Mouse (Mus musculus): Measurements from ENCODE around the gene D630003M21Rik. TPM values are rescaled to one million over a fixed set of nuclear protein-coding genes. Genes with fewer than 3 reads are reported as not detected.
A peak's percentile ranks its signal among the peaks of the same experiment; 100 is the strongest.

D630003M21Rik gene
- polyA plus RNA-seq, 1 experiment = 2.8 TPM

- H3K36me3 ChIP-seq (ENCODE audit: control insufficient read depth, insufficient read depth, low read length) = no peaks in the 10 kb centered on the region
- H3K4me1 ChIP-seq (ENCODE audit: control insufficient read depth, insufficient read depth, low read length) = peaks cover 2% of the 10 kb centered on the region; the same call in 1 of the 2 replicates
- no peak overlapping the region for H3K4me3 ChIP-seq (ENCODE audit: control insufficient read depth, low read depth, low read length)
- TF ChIP-seq CTCF (IDR thresholded peaks at IDR 0.05; ENCODE audit: control insufficient read depth, insufficient read depth, insufficient replicate concordance, low read depth, low read length) (no peak), POLR2A (IDR thresholded peaks at IDR 0.05; ENCODE audit: control insufficient read depth, low read depth, low read length) (no peak)
- no peak overlapping the region for H3K27ac ChIP-seq (ENCODE audit: control insufficient read depth, insufficient read depth, low read depth, low read length)
- H3K27me3 ChIP-seq (ENCODE audit: control insufficient read depth, insufficient read depth, low read length) = no peaks in the 10 kb centered on the region
Observed at GRCm38 (mm10) chr2:158197971-158198370, 31.1 kb downstream of the D630003M21Rik start.

- Histone ChIP-seq H3K27me3 (ENCODE audit: control insufficient read depth, insufficient read depth, low read length) (no peaks in the 10 kb centered on the region), H3K4me1 (ENCODE audit: control insufficient read depth, insufficient read depth, low read length) (peaks cover 2% of the 10 kb centered on the region), H3K27ac (ENCODE audit: control insufficient read depth, insufficient read depth, low read depth, low read length) (no peak overlapping the region), H3K4me3 (ENCODE audit: control insufficient read depth, low read depth, low read length) (no peak overlapping the region), H3K36me3 (ENCODE audit: control insufficient read depth, insufficient read depth, low read length) (no peaks in the 10 kb centered on the region)
- peak; percentile 78 for TF ChIP-seq CTCF (IDR thresholded peaks at IDR 0.05; ENCODE audit: control insufficient read depth, insufficient read depth, insufficient replicate concordance, low read depth, low read length)
- TF ChIP-seq POLR2A (IDR thresholded peaks at IDR 0.05; ENCODE audit: control insufficient read depth, low read depth, low read length) = no peak
Observed at GRCm38 (mm10) chr2:158194945-158195640, 33.9 kb downstream of the D630003M21Rik start.

GRCm38 (mm10) chr2:158193611-158194336 is 35.2 kb downstream of the D630003M21Rik start:
- Histone ChIP-seq H3K27me3 (ENCODE audit: control insufficient read depth, insufficient read depth, low read length) (no peaks in the 10 kb centered on the region), H3K4me1 (ENCODE audit: control insufficient read depth, insufficient read depth, low read length) (peaks cover 2% of the 10 kb centered on the region), H3K4me3 (ENCODE audit: control insufficient read depth, low read depth, low read length) (no peak overlapping the region), H3K27ac (ENCODE audit: control insufficient read depth, insufficient read depth, low read depth, low read length) (no peak overlapping the region), H3K36me3 (ENCODE audit: control insufficient read depth, insufficient read depth, low read length) (no peaks in the 10 kb centered on the region)
- TF ChIP-seq POLR2A (IDR thresholded peaks at IDR 0.05; ENCODE audit: control insufficient read depth, low read depth, low read length) (no peak), CTCF (IDR thresholded peaks at IDR 0.05; ENCODE audit: control insufficient read depth, insufficient read depth, insufficient replicate concordance, low read depth, low read length) (no peak)

- TF ChIP-seq CTCF (IDR thresholded peaks at IDR 0.05; ENCODE audit: control insufficient read depth, insufficient read depth, insufficient replicate concordance, low read depth, low read length) (no peak), POLR2A (IDR thresholded peaks at IDR 0.05; ENCODE audit: control insufficient read depth, low read depth, low read length) (no peak)
Observed at GRCm38 (mm10) chr2:158191098-158191497, 37.9 kb downstream of the D630003M21Rik start.

GRCm38 (mm10) chr2:158189451-158189850 is 39.6 kb downstream of the D630003M21Rik start:
- H3K27me3 ChIP-seq (ENCODE audit: control insufficient read depth, insufficient read depth, low read length) = no peaks in the 10 kb centered on the region
- TF ChIP-seq POLR2A (IDR thresholded peaks at IDR 0.05; ENCODE audit: control insufficient read depth, low read depth, low read length) = no peak
- no peak for TF ChIP-seq CTCF (IDR thresholded peaks at IDR 0.05; ENCODE audit: control insufficient read depth, insufficient read depth, insufficient replicate concordance, low read depth, low read length)
- no peaks in the 10 kb centered on the region for H3K36me3 ChIP-seq (ENCODE audit: control insufficient read depth, insufficient read depth, low read length)
- H3K4me3 ChIP-seq (ENCODE audit: control insufficient read depth, low read depth, low read length) = no peak overlapping the region
- peaks cover 2% of the 10 kb centered on the region for H3K4me1 ChIP-seq (ENCODE audit: control insufficient read depth, insufficient read depth, low read length)
- H3K27ac ChIP-seq (ENCODE audit: control insufficient read depth, insufficient read depth, low read depth, low read length) = no peak overlapping the region

More at GRCm38 (mm10) chr2:158191098-158191497, 37.9 kb downstream of the D630003M21Rik start:
- Histone ChIP-seq H3K36me3 (ENCODE audit: control insufficient read depth, insufficient read depth, low read length) (no peaks in the 10 kb centered on the region), H3K4me1 (ENCODE audit: control insufficient read depth, insufficient read depth, low read length) (peaks cover 2% of the 10 kb centered on the region), H3K27ac (ENCODE audit: control insufficient read depth, insufficient read depth, low read depth, low read length) (peak overlapping the region; percentile 34), H3K4me3 (ENCODE audit: control insufficient read depth, low read depth, low read length) (no peak overlapping the region), H3K27me3 (ENCODE audit: control insufficient read depth, insufficient read depth, low read length) (no peaks in the 10 kb centered on the region)

GRCm38 (mm10) chr2:158186206-158186871 is 42.7 kb downstream of the D630003M21Rik start:
- Histone ChIP-seq H3K36me3 (ENCODE audit: control insufficient read depth, insufficient read depth, low read length) (no peaks in the 10 kb centered on the region), H3K4me3 (ENCODE audit: control insufficient read depth, low read depth, low read length) (no peak overlapping the region), H3K27me3 (ENCODE audit: control insufficient read depth, insufficient read depth, low read length) (no peaks in the 10 kb centered on the region), H3K4me1 (ENCODE audit: control insufficient read depth, insufficient read depth, low read length) (peaks cover 2% of the 10 kb centered on the region), H3K27ac (ENCODE audit: control insufficient read depth, insufficient read depth, low read depth, low read length) (no peak overlapping the region)
- no peak for TF ChIP-seq POLR2A (IDR thresholded peaks at IDR 0.05; ENCODE audit: control insufficient read depth, low read depth, low read length)
- TF ChIP-seq CTCF (IDR thresholded peaks at IDR 0.05; ENCODE audit: control insufficient read depth, insufficient read depth, insufficient replicate concordance, low read depth, low read length) = no peak

GRCm38 (mm10) chr2:158183266-158183665 is 45.8 kb downstream of the D630003M21Rik start:
- no peak overlapping the region for H3K4me3 ChIP-seq (ENCODE audit: control insufficient read depth, low read depth, low read length)
- H3K4me1 ChIP-seq (ENCODE audit: control insufficient read depth, insufficient read depth, low read length) = peaks cover 9% of the 10 kb centered on the region
- H3K27ac ChIP-seq (ENCODE audit: control insufficient read depth, insufficient read depth, low read depth, low read length) = no peak overlapping the region
- no peaks in the 10 kb centered on the region for H3K36me3 ChIP-seq (ENCODE audit: control insufficient read depth, insufficient read depth, low read length)
- TF ChIP-seq POLR2A (IDR thresholded peaks at IDR 0.05; ENCODE audit: control insufficient read depth, low read depth, low read length) (no peak), CTCF (IDR thresholded peaks at IDR 0.05; ENCODE audit: control insufficient read depth, insufficient read depth, insufficient replicate concordance, low read depth, low read length) (no peak)
- H3K27me3 ChIP-seq (ENCODE audit: control insufficient read depth, insufficient read depth, low read length) = no peaks in the 10 kb centered on the region
